Mouse (Mus musculus) limb, embryonic 11.5 days (tissue): ENCODE data around the gene Atp6v0e2. TPM values are rescaled to one million over a fixed set of nuclear protein-coding genes. Genes with fewer than 3 reads are reported as not detected.
"Not testable (repeated sequence)": the region's sequence is repeated elsewhere in the genome, so short reads cannot be mapped to it uniquely, and the experiment has no call there.

Experiments used
- ATAC-seq: fragments of 200-750 bp; cut with Nextera tagmentation; 2 replicates; pipeline ENCODE4 v1.8.0; 2017; ENCODE audit warnings: low read depth; ENCODE audit not compliant: insufficient number of reproducible peaks, low FRiP score, low TSS enrichment
- DNase-seq: peaks from one replicate; pipeline ENCODE4 v3.0.0-alpha.2; 2015; ENCODE audit warnings: low spot score
- H3K27ac ChIP-seq: fragments of 300-500 bp; sonication (generic); replicated peaks from 2 replicates; pipeline ENCODE4 v1.5.1; 2014; ENCODE audit warnings: low read depth, mild to moderate bottlenecking, low read length
- H3K27me3 ChIP-seq: fragments of 300-500 bp; sonication (generic); 2 replicates; pipeline ENCODE4 v1.6.1; 2014; ENCODE audit warnings: mild to moderate bottlenecking, low read length, mixed read lengths; ENCODE audit not compliant: control insufficient read depth, insufficient read depth
- H3K36me3 ChIP-seq: fragments of 300-500 bp; sonication (generic); 2 replicates; pipeline ENCODE4 v1.6.1; 2014; ENCODE audit warnings: mild to moderate bottlenecking, low read length, moderate library complexity, mixed read lengths; ENCODE audit not compliant: control insufficient read depth, insufficient read depth
- H3K4me1 ChIP-seq: fragments of 300-500 bp; sonication (generic); 2 replicates; pipeline ENCODE4 v1.6.1; 2014; ENCODE audit warnings: low read length, mixed read lengths; ENCODE audit not compliant: control insufficient read depth, insufficient read depth
- H3K4me2 ChIP-seq: fragments of 300-500 bp; sonication (generic); 2 replicates; pipeline ENCODE4 v1.6.1; 2014; ENCODE audit warnings: low read depth, mild to moderate bottlenecking, moderate library complexity; ENCODE audit not compliant: severe bottlenecking
- H3K4me3 ChIP-seq: fragments of 300-500 bp; sonication (generic); 2 replicates; pipeline ENCODE4 v1.5.1; 2014; ENCODE audit warnings: low read depth, low read length
- H3K9ac ChIP-seq: fragments of 300-500 bp; sonication (generic); 2 replicates; pipeline ENCODE4 v1.6.1; 2014; ENCODE audit warnings: mild to moderate bottlenecking, low read length
- H3K9me3 ChIP-seq: fragments of 300-500 bp; sonication (generic); 2 replicates; pipeline ENCODE4 v1.6.1; 2016; ENCODE audit warnings: low read length; ENCODE audit not compliant: control insufficient read depth
- WGBS: fragments of 180-500 bp; shearing (Covaris S2); extraction: QIAGEN DNeasy Blood & Tissue Kit; methylation state at CpG from one replicate; pipeline ENCODE4 v1.1.7; 2014; 5-methylcytosine and 5-hydroxymethylcytosine counted together
- polyA plus RNA-seq: library from polyadenylated mRNA; unstranded; fragments of >200 nt; fragmentation: Nextera tagmentation; extraction: Ambion mirVana; gene quantifications from 2 replicates; pipeline ENCODE4 v1.2.1, GENCODE M21; 2014

Atp6v0e2 gene
- polyA plus RNA-seq, 1 experiment from 2014 or later = 4.1 TPM

GRCm38 (mm10) chr6:48504241-48504854 is 33.1 kb upstream of the Atp6v0e2 start:
- Histone ChIP-seq H3K27ac (no peak overlapping the region), H3K4me2 (peak overlapping the region; percentile 78), H3K9ac (peak overlapping the region; percentile 60), H3K27me3 (no peaks in the 10 kb centered on the region), H3K36me3 (no peaks in the 10 kb centered on the region), H3K9me3 (no peaks in the 10 kb centered on the region), H3K4me3 (peak overlapping the region; percentile 54), H3K4me1 (0 out of 2 replicates have a peak, but pooled peaks cover 2% of the 10 kb centered on the region)
- ATAC-seq = peak; percentile 87
- WGBS = 0% methylated on average over 26 of the region's 26 CpGs
- DNase-seq = peak; percentile 79

GRCm38 (mm10) chr6:48508087-48508486 is 29.3 kb upstream of the Atp6v0e2 start:
- WGBS = 80% methylated on average over 4 of the region's 4 CpGs
- H3K27ac ChIP-seq = no peak overlapping the region
- 0 out of 2 replicates have a peak, but pooled peaks cover 2% of the 10 kb centered on the region for H3K4me1 ChIP-seq
- no peaks in the 10 kb centered on the region for H3K9me3 ChIP-seq
- ATAC-seq (no peak), DNase-seq (no peak)
- no peaks in the 10 kb centered on the region for H3K27me3 ChIP-seq
- H3K4me3 ChIP-seq = no peak overlapping the region
- H3K36me3 ChIP-seq = peaks cover 4% of the 10 kb centered on the region; the same call in 1 of the 2 replicates
- H3K4me2 ChIP-seq = no peak overlapping the region
- no peak overlapping the region for H3K9ac ChIP-seq

DNA sequence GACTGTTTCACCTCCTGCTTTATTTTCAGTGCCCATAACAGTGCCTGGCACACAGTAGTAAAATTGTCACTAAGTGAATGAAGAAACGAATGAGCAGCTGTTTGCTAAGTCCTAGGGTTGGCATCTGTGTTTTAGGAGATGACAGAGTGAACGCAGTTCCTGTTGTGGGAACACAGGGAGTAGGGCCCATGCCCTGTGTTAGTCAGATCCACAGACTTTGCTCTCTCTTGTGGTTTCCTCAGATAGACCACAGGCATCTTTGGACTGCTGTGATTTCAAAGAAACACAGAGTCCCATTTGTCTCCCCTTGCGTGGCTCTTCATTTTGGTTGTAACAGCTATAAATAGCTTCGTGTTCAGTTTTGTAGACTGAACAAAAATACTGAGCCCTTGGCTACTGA is 27.0 kb upstream of the Atp6v0e2 start:
- Histone ChIP-seq H3K4me3 (no peak overlapping the region), H3K27me3 (no peaks in the 10 kb centered on the region), H3K9me3 (no peaks in the 10 kb centered on the region), H3K27ac (no peak overlapping the region), H3K4me1 (no peaks in the 10 kb centered on the region), H3K36me3 (peaks cover 7% of the 10 kb centered on the region; the same call in 1 of the 2 replicates), H3K4me2 (no peak overlapping the region), H3K9ac (no peak overlapping the region)
- no peak for DNase-seq
- 87% methylated on average over 4 of the region's 4 CpGs for WGBS
- no peak for ATAC-seq

- Histone ChIP-seq H3K27ac (no peak overlapping the region), H3K4me3 (no peak overlapping the region), H3K9me3 (no peaks in the 10 kb centered on the region; the same call in 1 of the 2 replicates), H3K36me3 (peaks cover 14% of the 10 kb centered on the region), H3K4me1 (no peaks in the 10 kb centered on the region), H3K9ac (no peak overlapping the region), H3K4me2 (no peak overlapping the region), H3K27me3 (no peaks in the 10 kb centered on the region)
- no peak for ATAC-seq
- DNase-seq = no peak
- 91% methylated on average over 7 of the region's 7 CpGs for WGBS
These were observed 25.6 kb upstream of the Atp6v0e2 start for GRCm38 (mm10) chr6:48511861-48512260.

DNA sequence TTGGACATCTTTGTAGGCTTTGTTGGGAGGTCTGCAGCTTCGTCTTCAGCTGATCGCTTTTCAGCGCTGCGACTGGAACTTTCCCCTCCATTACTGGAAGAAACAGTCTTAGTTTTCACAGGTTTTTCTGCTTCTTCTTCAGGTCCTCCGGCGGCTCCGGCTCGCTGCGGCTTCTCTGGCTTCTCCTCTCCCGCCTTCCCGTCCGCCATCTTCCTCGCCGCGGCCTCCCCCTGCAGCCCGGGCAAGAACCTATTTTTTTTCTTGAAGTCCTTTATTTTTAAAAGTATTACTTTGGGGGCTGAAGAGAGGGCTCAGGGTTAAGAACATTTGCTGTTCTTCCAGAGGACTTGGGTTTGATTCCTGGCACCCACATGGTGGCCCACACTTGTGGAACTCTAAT is 12.5 kb upstream of the Atp6v0e2 start:
- H3K27ac ChIP-seq, H3K4me2 ChIP-seq, DNase-seq, H3K4me1 ChIP-seq, H3K4me3 ChIP-seq, H3K9ac ChIP-seq, H3K36me3 ChIP-seq, ATAC-seq, H3K27me3 ChIP-seq, H3K9me3 ChIP-seq: not testable (repeated sequence)
- 97% methylated on average over 12 of the region's 16 CpGs for WGBS

GRCm38 (mm10) chr6:48527901-48528300 is 9.5 kb upstream of the Atp6v0e2 start:
- Histone ChIP-seq H3K4me3 (no peak overlapping the region), H3K9me3 (no peaks in the 10 kb centered on the region), H3K27ac (no peak overlapping the region), H3K4me2 (no peak overlapping the region), H3K36me3 (no peaks in the 10 kb centered on the region; the same call in 1 of the 2 replicates), H3K9ac (no peak overlapping the region), H3K27me3 (no peaks in the 10 kb centered on the region), H3K4me1 (no peaks in the 10 kb centered on the region)
- ATAC-seq (no peak), DNase-seq (no peak)
- 92% methylated on average over 9 of the region's 9 CpGs for WGBS

DNA sequence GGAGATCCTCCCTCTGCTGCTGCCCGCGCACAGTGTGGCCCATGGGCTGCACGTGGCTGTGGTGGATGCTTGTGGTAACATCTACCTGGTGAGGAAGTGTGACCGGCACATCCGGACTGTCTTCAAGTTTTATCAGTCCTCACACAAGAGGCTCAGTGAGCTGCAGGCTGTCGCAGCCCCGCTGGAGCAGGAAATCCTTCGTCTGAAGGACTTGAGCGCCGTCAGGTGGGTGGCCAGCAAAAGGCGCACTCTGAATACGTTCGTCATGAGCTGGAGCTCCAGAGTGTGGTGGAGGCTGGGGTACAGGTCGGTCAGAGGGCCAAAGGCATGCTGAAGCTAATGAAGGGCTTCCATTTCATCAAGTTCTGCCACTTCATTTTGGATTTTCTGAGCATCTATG is 8.2 kb upstream of the Atp6v0e2 start:
- H3K9ac ChIP-seq = no peak overlapping the region
- DNase-seq (no peak), ATAC-seq (no peak)
- WGBS = 83% methylated on average over 14 of the region's 14 CpGs
- H3K27me3 ChIP-seq = no peaks in the 10 kb centered on the region
- no peaks in the 10 kb centered on the region; the same call in 1 of the 2 replicates for H3K36me3 ChIP-seq
- no peaks in the 10 kb centered on the region for H3K4me1 ChIP-seq
- H3K27ac ChIP-seq = no peak overlapping the region
- H3K4me3 ChIP-seq = no peak overlapping the region
- no peaks in the 10 kb centered on the region for H3K9me3 ChIP-seq
- H3K4me2 ChIP-seq = no peak overlapping the region

DNA sequence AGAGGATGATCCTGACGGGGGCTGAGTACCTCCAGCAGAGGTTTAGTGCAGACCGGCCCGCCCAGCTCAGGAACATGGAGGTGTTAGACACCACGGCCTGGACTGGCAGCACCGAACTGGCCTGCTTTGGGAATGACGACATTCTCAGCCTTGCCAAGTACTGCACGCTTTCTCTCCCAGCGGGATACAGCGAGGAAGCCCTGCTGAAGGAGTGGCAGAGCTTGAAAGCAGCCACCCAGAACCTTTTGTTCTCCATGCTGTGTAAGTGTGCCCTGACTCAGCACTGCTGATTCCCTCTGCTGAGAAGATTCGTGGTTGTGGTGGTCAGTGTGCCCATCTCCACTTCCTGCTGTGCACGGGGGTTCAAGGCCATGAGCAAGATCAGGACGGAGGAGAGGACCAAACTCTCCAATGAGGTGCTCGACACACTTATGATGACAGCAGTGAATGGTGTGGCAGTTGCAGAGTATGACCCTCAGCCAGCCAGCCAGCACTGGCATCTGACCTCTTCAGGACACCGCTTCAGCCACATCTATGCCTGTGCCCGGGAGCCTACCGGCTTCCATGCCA is 7.5 kb upstream of the Atp6v0e2 start:
- Histone ChIP-seq H3K27me3 (no peaks in the 10 kb centered on the region), H3K4me3 (no peak overlapping the region), H3K4me1 (no peaks in the 10 kb centered on the region), H3K27ac (no peak overlapping the region), H3K4me2 (no peak overlapping the region), H3K36me3 (no peaks in the 10 kb centered on the region; the same call in 1 of the 2 replicates), H3K9ac (no peak overlapping the region), H3K9me3 (no peaks in the 10 kb centered on the region)
- DNase-seq = no peak
- no peak for ATAC-seq
- 88% methylated on average over 16 of the region's 16 CpGs for WGBS
